ENCODE assay signal across 12 mouse cellular contexts in the genomic region with DNA sequence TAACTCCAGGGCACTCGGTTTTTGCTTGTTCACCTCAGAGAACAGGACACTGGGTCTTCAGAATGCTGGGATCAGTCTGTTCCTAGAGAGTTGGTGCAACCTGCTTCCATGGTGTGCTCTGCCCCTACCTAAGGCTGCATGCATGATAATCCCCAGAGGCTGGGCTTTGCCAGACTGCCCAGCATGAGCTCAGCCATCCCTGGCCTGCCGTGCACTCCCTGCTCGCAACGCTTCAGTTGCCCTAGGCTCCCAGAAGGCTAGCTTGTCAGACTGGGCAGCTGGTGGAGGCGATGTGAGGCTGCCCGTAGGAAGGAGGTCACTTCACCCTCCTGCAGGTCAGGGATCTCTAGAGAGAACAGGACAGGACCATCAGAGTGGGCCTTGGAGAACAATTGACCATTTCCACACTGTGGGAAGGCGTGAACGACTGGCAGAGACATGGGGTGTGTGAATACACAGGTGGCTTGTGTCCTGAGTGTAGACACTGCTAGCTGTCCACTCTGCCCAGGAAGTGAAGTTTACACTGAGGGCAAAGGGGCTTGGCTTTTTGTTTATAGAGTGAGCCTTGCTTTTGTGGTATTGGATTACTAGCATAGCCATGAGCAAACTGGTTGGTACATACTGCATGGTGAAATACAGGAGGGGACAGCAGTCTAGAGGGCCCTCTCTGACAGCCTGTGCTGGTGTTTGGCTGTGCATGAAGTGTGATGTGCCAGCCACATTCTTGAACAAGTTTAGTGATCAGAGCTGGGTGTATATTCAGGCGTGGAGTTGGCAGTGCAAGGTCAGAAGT. TPM values are rescaled to one million over a fixed set of nuclear protein-coding genes. Genes with fewer than 3 reads are reported as not detected.
DNase-seq lines count a peak whose midpoint lies in the region; ATAC-seq and TF ChIP-seq lines count a peak whose summit lies in the region.
"Had no signal": no experiment of that assay in that cellular context is flagged by ENCODE, and none has a peak within 500 bp of the region (broad histone marks: within the 10 kb centered on the region; RNA-seq: fewer than 3 reads in every experiment).

No protein-coding gene starts in this region.

- H3K36me3 ChIP-seq in heart, embryonic 15.5 days = no peaks in the 10 kb centered on the region
- H3K36me3 ChIP-seq in stomach, postnatal 0 days (ENCODE audit: control insufficient read depth, insufficient read depth, low read length) = no peaks in the 10 kb centered on the region
- H3K36me3 ChIP-seq: hindbrain, embryonic 13.5 days had no signal

- no peak overlapping the region for H3K4me2 ChIP-seq in heart, embryonic 15.5 days
- no peak overlapping the region for H3K4me2 ChIP-seq in stomach, postnatal 0 days (replicated peaks; ENCODE audit: low read depth)
- H3K4me2 ChIP-seq: hindbrain, embryonic 13.5 days had no signal

- TF ChIP-seq CTCF in stomach, postnatal 0 days (IDR thresholded peaks at IDR 0.05; ENCODE audit: low read depth) = no peak

- ATAC-seq in heart, embryonic 15.5 days (replicated peaks; ENCODE audit: insufficient number of reproducible peaks, insufficient read depth, low FRiP score, low read depth) = no peak
- ATAC-seq in stomach, postnatal 0 days (ENCODE audit: low FRiP score, low TSS enrichment) = peak; percentile 19; the same call in 1 of the 2 replicates
- ATAC-seq: forebrain, postnatal 0 days had no signal

- H3K9ac ChIP-seq in heart, embryonic 15.5 days = 0 out of 2 replicates have a peak overlapping the region, but pooled peaks have one; percentile 4
- no peak overlapping the region for H3K9ac ChIP-seq in stomach, postnatal 0 days (ENCODE audit: low read length)
- H3K9ac ChIP-seq: forebrain, postnatal 0 days; hindbrain, embryonic 13.5 days had no signal

- H3K27me3 ChIP-seq in heart, embryonic 15.5 days = no peaks in the 10 kb centered on the region
- H3K27me3 ChIP-seq in stomach, postnatal 0 days (ENCODE audit: control insufficient read depth, insufficient read depth, low read length) = no peaks in the 10 kb centered on the region
- H3K27me3 ChIP-seq: hindbrain, embryonic 13.5 days had no signal

- H3K4me3 ChIP-seq in heart, embryonic 15.5 days = no peak overlapping the region
- no peak overlapping the region for H3K4me3 ChIP-seq in stomach, postnatal 0 days (ENCODE audit: low read depth, low read length)
- H3K4me3 ChIP-seq: hindbrain, embryonic 13.5 days; layer of hippocampus, adult 2 months had no signal

- WGBS in heart, embryonic 15.5 days = 62% methylated on average over 9 of the region's 9 CpGs
- WGBS in stomach, postnatal 0 days = 64% methylated on average over 9 of the region's 9 CpGs

- no peaks in the 10 kb centered on the region for H3K9me3 ChIP-seq in heart, embryonic 15.5 days (replicated peaks)
- H3K9me3 ChIP-seq in stomach, postnatal 0 days (ENCODE audit: control insufficient read depth, low read length) = no peaks in the 10 kb centered on the region
- H3K9me3 ChIP-seq: hindbrain, embryonic 13.5 days had no signal

- H3K27ac ChIP-seq in heart, embryonic 15.5 days = peak overlapping the region; percentile 38; the same call in 1 of the 2 replicates
- no peak overlapping the region for H3K27ac ChIP-seq in stomach, postnatal 0 days (replicated peaks)
- H3K27ac ChIP-seq: hindbrain, embryonic 13.5 days; layer of hippocampus, adult 2 months had no signal

- peaks cover 77% of the 10 kb centered on the region for H3K4me1 ChIP-seq in heart, embryonic 15.5 days (replicated peaks)
- peaks cover 3% of the 10 kb centered on the region; the same call in 1 of the 2 replicates for H3K4me1 ChIP-seq in stomach, postnatal 0 days (replicated peaks; ENCODE audit: control insufficient read depth, insufficient read depth)

- TF ChIP-seq EP300 in stomach, postnatal 0 days (optimal IDR thresholded peaks at IDR 0.05) = no peak

- DNase-seq in heart, postnatal 25 days (ENCODE audit: low spot score) = no peak
- peak; percentile 41 to 43 for DNase-seq in spleen, postnatal 10 days (ENCODE audit: low spot score in 2 of 2)
- DNase-seq in spleen, adult 18-20 months = no peak
- DNase-seq in kidney, postnatal 36 days = peak; percentile 28 to 55
- DNase-seq in stomach, postnatal 0 days (ENCODE audit: low spot score) = no peak
- no peak for DNase-seq in layer of hippocampus, postnatal 36 days
- no peak for DNase-seq in left cerebral cortex, adult 9 months (ENCODE audit: low spot score in 2 of 2)
- DNase-seq: forebrain, postnatal 0 days; thymus, postnatal 14 days had no signal

- intact Hi-C loops in heart, postnatal 25 days (cut with DNase I) = no loop called here

RNA-seq across cellular contexts. Expression of a gene that starts 16.5 kb away (rescaled TPM):
- polyA plus RNA-seq in heart, embryonic 15.5 days (2015; fragmentation: Nextera tagmentation; extraction: Ambion mirVana) = 10.7 and 12.0 TPM in 2 replicates
- 100 to 1,000 TPM in 1 of 2 experiments, 10 to 100 TPM in 1; 51.0 to 103 TPM for total RNA-seq in heart, postnatal 25 days (2021)
- 4.1 and 4.3 TPM in 2 replicates for polyA plus RNA-seq in stomach, postnatal 0 days (2015; fragmentation: Nextera tagmentation; extraction: Ambion mirVana)
- total RNA-seq in layer of hippocampus, postnatal 36 days (2021) = 1 to 10 TPM; 3.3 to 4.1 TPM

Comparison
In these comparisons a context has a peak if more than half of its experiments do, and no peak if none do; other contexts are left out.
1. DNase-seq: peak in spleen, postnatal 10 days (2 of 2) and kidney, postnatal 36 days (2 of 2); none in heart, postnatal 25 days (single experiment), spleen, adult 18-20 months (0 of 2), stomach, postnatal 0 days (single experiment), layer of hippocampus, postnatal 36 days (0 of 2) and left cerebral cortex, adult 9 months (0 of 2).
2. RNA of a gene that starts 16.5 kb away (total RNA-seq): 51.0 to 103 TPM in heart, postnatal 25 days; 3.3 to 4.1 TPM in layer of hippocampus, postnatal 36 days; every median in the first group is over 10 times any median in the second.